Mouse (Mus musculus) ovary, postnatal 14 days (tissue): ENCODE data around the gene Vav1.

Experiments
- DNase-seq: peaks from one replicate; pipeline ENCODE4 v3.0.0; 2022; ENCODE audit warnings: low spot score

Gene Vav1

GRCm38 (mm10) chr17:57339298-57339697 lies 60.4 kb downstream of the Vav1 start:
- no peak for DNase-seq

- no peak for DNase-seq
Observed at GRCm38 (mm10) chr17:57341568-57341967, 62.7 kb downstream of the Vav1 start.

- DNase-seq: no peak
Observed at GRCm38 (mm10) chr17:57344029-57344707, 65.3 kb downstream of the Vav1 start.

GRCm38 (mm10) chr17:57347017-57347416 lies 68.1 kb downstream of the Vav1 start:
- DNase-seq: no peak

GRCm38 (mm10) chr17:57347781-57348180 lies 68.9 kb downstream of the Vav1 start:
- DNase-seq: no peak

GRCm38 (mm10) chr17:57349067-57349466 lies 70.2 kb downstream of the Vav1 start:
- no peak for DNase-seq

- DNase-seq: no peak
Observed at GRCm38 (mm10) chr17:57350212-57350611, 71.3 kb downstream of the Vav1 start.

GRCm38 (mm10) chr17:57351107-57351506 lies 72.2 kb downstream of the Vav1 start:
- DNase-seq: no peak

- DNase-seq: no peak
Observed at GRCm38 (mm10) chr17:57358441-57358840, 79.5 kb downstream of the Vav1 start, which contains the start of gene Adgre1. Gene Adgre1 (plus strand): TSS chr17:57358691.

GRCm38 (mm10) chr17:57359485-57360241 lies 80.8 kb downstream of the Vav1 start:
- no peak for DNase-seq
